Mouse (Mus musculus): ENCODE measurements at regions not wholly inside any gene's neighbourhood (a gene's known extent, or its start where the extent isn't known, plus 50 kb on each side); places are given as distances from the start of the nearest gene placed in this dataset.
"Not testable (repeated sequence)": the region's sequence is repeated elsewhere in the genome, so short reads cannot be mapped to it uniquely, and the experiment has no call there.

DNA sequence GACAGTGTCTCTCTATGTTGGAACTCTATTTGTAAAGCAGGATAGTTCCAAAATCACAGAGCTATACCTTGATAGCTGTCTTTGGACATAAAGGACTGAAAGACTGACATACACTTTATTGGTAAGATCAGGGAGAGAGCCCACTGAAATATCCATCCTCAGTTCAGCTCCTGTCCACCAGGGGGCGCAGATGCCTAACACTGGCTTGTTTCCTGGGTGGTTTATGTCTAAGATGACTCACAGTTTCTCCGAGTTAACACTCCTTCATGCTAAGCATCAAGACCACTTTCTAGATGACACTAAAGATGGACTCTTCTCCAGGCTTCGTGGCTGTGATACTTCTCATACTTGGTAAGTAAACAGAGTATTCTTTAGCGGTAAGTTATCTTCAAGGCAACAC, 326.1 kb upstream of the Olfr1507 start:
- not testable (repeated sequence) for ATAC-seq (ENCODE audit: insufficient number of reproducible peaks, low FRiP score, low TSS enrichment)

- not testable (repeated sequence) for ATAC-seq (ENCODE audit: insufficient number of reproducible peaks, low FRiP score, low TSS enrichment)
These were observed 315.5 kb upstream of the Olfr1507 start for GRCm38 (mm10) chr14:52811128-52811415.

GRCm38 (mm10) chr14:52810275-52811127, 315.0 kb upstream of the Olfr1507 start:
- ATAC-seq (ENCODE audit: insufficient number of reproducible peaks, low FRiP score, low TSS enrichment) = not testable (repeated sequence)

DNA sequence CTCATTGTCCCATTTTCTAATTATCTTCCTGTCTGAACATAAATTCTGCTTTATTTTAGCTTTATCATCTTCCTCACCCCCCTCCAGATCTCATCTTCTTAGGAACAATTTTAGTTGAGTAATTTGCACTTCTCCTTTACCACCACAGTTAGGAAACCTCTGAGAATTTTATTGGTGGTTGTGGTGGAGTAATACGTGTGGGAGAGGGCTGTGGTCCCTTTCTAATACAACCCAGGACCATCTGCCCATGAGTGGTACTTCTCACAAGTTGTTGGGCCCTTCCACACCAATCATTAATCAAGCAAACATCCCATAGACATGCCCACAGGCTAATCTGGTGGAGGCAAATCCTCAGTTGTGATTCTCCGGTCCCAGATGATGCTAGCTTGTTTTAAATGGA, 306.2 kb upstream of the Olfr1507 start:
- ATAC-seq (ENCODE audit: insufficient number of reproducible peaks, low FRiP score, low TSS enrichment) = not testable (repeated sequence)

GRCm38 (mm10) chr14:52792600-52792999, 297.1 kb upstream of the Olfr1507 start:
- ATAC-seq (ENCODE audit: insufficient number of reproducible peaks, low FRiP score, low TSS enrichment) = not testable (repeated sequence)

DNA sequence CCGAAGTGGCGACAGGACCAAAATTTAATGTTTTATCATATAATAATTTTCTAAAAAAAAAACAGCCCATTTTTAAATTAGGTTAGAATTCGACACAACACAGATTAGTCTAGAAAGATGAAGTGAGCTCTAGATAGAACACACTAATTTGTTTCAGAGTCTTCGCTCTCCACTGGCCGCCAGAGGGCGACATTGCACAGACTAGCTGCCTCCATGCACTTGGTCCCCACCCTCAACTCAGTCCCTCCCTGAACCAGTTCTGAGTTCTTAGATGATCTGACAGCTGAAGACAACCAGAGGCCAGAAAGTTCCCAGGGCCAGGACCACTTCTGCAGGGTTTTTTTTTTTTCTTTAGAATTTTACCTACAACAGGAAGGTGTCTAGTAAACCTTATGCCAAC, 296.3 kb upstream of the Olfr1507 start:
- not testable (repeated sequence) for ATAC-seq (ENCODE audit: insufficient number of reproducible peaks, low FRiP score, low TSS enrichment)

DNA sequence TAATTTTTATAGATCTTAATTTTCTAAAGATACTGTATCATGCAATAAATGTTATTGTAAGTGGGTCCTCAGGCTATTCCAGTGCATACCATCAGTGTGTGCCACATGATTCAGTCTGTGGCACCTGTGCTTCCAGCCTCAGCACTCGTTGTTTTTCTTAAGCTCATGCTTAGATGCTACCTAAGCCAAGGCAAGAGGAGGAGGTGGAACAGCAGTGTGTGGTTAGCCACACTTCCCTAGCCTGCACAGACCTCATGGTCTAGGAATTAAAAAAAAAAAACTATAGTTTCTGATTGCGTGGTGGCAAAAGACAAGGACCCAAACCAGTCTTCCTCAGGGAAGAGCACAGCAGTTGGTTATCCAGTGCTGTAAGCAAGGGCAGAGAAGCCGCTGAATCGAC, 287.3 kb upstream of the Olfr1507 start:
- ATAC-seq (ENCODE audit: insufficient number of reproducible peaks, low FRiP score, low TSS enrichment) = not testable (repeated sequence)

GRCm38 (mm10) chr14:52775816-52776215, 280.3 kb upstream of the Olfr1507 start:
- ATAC-seq (ENCODE audit: insufficient number of reproducible peaks, low FRiP score, low TSS enrichment) = not testable (repeated sequence)

- ATAC-seq (ENCODE audit: insufficient number of reproducible peaks, low FRiP score, low TSS enrichment) = not testable (repeated sequence)
These were observed 273.9 kb upstream of the Olfr1507 start for GRCm38 (mm10) chr14:52769450-52769849.

DNA sequence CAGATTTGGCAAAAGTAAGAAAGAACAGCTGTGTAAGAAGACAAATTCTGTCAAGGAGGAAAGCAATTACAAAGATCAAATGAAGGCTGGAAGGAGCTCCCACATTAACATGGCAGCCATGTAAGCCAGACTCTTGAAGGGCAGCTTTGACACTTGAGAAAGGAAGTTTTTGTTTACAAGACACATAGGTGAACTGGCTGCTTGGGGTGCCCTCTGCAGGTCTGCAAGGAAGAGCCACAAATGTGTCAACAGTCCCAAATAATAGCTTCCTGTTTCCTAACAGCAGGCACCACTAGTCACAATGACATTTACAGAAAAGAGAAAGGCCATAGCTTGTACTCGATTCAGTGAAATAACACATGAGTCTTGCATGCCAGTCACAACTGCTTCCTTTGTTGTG, 256.6 kb upstream of the Olfr1507 start:
- not testable (repeated sequence) for ATAC-seq (ENCODE audit: insufficient number of reproducible peaks, low FRiP score, low TSS enrichment)

DNA sequence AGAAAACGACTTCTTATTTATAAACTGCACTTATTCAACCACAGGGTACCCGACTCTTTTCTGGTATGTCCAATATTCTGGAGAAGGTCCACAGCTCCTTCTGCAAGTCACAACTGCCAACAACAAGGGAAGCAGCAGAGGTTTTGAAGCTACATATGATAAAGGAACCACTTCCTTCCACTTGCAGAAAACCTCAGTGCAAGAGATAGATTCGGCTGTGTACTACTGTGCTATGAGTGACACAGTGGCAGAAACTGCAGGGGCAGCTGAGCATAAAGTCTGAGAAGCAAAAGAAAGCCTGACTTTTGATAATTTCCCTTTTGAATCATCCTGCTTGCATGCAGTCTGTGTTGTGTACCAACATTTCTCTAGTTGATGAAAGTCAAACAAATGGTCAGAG, 231.1 kb upstream of the Olfr1507 start:
- ATAC-seq (ENCODE audit: insufficient number of reproducible peaks, low FRiP score, low TSS enrichment) = not testable (repeated sequence)

- ATAC-seq (ENCODE audit: insufficient number of reproducible peaks, low FRiP score, low TSS enrichment) = not testable (repeated sequence)
These were observed 229.4 kb upstream of the Olfr1507 start for GRCm38 (mm10) chr14:52724988-52725387.

DNA sequence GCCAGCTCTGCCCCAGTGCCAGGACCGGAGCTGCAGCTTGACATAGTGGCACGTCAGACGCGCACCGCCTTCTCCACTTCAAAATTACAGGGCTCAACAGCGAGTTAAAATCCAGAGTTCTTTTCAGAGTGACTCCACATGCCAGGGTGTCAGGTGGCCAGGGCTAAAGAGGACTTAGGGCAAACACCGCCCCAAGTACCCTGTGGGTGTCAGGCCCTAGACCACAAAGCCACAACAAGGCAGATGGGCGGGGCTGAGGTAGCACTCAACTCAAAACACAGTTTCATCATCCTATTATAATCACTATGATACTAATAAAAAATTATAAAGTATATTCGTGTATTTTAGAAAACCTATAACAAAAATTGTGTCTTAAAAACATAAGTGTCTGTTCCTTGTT, 225.1 kb upstream of the Olfr1507 start:
- no peak for ATAC-seq (ENCODE audit: insufficient number of reproducible peaks, low FRiP score, low TSS enrichment)

DNA sequence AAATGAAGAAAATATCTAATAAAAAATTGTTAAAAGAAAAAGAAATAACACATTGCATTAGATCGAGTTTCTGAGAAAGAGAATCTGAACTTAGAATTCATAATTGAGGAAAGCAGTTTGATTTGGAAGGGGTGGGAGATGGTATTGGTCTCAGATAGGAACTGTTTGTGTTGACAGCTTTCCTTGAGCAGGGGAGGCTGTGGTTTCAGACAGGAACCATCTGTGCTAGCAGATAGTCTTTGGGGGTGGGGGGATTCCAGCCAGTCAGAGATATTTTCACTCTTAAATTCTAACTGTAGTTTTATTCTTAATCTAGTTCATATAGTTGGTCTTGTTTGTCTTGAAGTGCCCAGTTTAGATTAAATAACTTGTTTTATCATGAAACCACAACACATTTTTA, 205.3 kb upstream of the Olfr1507 start:
- not testable (repeated sequence) for ATAC-seq (ENCODE audit: insufficient number of reproducible peaks, low FRiP score, low TSS enrichment)

DNA sequence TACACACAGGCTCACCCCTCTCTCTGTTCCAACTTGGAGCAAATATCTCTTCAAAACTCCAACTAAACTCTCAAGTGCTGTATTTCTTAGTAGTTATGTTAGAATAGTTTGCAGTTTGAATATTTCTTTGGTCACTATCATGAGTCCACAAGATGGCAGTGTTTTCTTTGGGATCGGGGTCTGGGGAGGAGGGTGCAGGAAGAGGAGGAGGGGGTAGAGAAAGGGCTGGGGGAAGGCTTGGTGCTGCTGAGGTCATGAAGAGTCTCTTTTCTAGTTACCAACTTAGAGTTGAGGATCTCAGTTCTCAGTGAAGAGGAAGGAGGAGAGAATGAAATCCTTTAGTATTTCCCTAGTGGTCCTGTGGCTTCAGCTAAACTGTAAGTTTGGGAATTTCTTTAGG, 188.1 kb upstream of the Olfr1507 start:
- ATAC-seq (ENCODE audit: insufficient number of reproducible peaks, low FRiP score, low TSS enrichment) = not testable (repeated sequence)

GRCm38 (mm10) chr14:52654355-52654754, 158.8 kb upstream of the Olfr1507 start:
- ATAC-seq (ENCODE audit: insufficient number of reproducible peaks, low FRiP score, low TSS enrichment) = no peak

DNA sequence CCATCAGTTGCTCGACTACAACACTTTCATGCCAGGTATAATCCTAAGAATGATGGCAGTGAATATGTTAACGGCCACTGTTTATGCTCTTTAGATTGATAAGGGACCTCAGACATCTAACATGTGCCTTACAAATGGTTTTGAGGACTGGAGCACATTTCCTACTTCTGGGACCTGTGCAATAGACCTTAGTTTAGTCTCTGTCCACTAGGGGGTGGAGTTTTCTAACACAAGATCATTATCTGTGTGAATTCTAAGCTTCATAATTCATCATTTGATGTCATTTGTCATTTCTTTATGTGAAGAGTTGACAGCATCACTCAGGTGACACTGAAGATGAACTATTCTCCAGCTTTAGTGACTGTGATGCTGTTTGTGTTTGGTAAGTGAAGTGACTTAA, 142.6 kb upstream of the Olfr1507 start:
- ATAC-seq (ENCODE audit: insufficient number of reproducible peaks, low FRiP score, low TSS enrichment) = no peak

DNA sequence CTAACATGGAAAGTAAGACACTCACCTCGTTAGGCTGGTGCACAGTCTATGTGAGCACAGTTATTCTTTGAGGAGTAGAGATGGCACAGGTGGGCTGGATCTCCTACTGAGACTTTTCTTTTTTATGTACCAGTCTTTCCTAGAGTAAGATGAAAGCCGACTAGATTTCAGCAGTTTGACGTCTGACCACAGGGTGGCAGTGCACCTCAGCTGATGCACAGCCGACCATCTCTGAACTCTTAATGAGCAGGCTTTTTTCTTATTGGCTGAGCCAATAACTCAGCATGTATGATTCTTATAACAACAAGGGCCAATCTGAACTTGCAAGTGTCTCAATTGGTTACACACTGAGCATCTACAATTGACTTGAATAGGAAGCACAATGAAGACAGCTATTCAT, 126.6 kb upstream of the Olfr1507 start:
- no peak for ATAC-seq (ENCODE audit: insufficient number of reproducible peaks, low FRiP score, low TSS enrichment)

GRCm38 (mm10) chr14:52580319-52580718, 84.8 kb upstream of the Olfr1507 start:
- ATAC-seq (ENCODE audit: insufficient number of reproducible peaks, low FRiP score, low TSS enrichment) = no peak

DNA sequence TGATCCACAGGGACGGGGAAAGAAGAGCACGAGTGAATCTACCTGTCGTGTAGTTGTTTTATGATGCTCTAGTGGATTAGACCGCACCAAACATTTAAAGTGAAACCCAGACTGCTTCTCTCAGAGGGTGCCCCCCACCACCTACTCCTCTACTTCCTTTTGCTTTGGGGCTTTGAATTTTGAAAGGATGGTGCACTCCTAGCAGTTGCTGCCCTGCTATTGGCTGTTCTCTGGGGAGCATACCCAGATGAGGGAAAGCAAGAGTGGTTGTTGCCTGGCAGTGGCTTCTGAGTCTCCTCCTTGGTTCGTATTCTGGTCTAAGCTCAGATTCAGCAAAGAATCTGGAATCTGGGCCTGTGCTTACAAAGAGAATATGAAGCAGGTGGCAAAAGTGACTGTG, 71.4 kb upstream of the Olfr1507 start:
- ATAC-seq (ENCODE audit: insufficient number of reproducible peaks, low FRiP score, low TSS enrichment) = no peak

- no peak for ATAC-seq (ENCODE audit: insufficient number of reproducible peaks, low FRiP score, low TSS enrichment)
These were observed 70.1 kb upstream of the Olfr1507 start for GRCm38 (mm10) chr14:52565606-52566005.

- not testable (repeated sequence) for ATAC-seq (ENCODE audit: insufficient number of reproducible peaks, low FRiP score, low TSS enrichment)
These were observed 60.8 kb upstream of the Olfr1507 start for GRCm38 (mm10) chr14:52556340-52556739.
